21 mouse cellular contexts compared by ENCODE assay signal in the genomic region with DNA sequence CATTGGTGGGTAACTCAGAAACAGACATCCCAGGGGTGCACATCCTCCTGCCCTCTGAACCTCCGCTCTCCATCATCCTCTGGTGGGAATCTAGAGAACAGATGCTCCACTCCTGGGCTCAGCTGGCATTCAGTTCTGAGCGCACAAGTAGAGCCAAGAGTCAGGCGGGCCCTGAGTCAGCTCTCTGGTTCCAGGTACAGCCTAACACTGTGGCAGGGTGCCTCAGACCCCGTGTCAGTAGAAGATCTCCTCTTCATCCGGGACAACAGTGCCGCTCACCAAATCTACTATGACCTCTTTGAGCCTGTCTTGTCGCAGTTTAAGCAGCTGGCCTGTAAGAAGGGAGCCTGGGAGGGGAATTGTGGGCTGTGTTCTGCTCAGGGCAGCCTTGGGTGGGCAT. TPM values are rescaled to one million over a fixed set of nuclear protein-coding genes. Genes with fewer than 3 reads are reported as not detected.
"Had no signal": no experiment of that assay in that cellular context is flagged by ENCODE, and none has a peak within 500 bp of the region (broad histone marks: within the 10 kb centered on the region; RNA-seq: fewer than 3 reads in every experiment).

No protein-coding gene starts in this region.

- H3K27ac ChIP-seq: kidney, postnatal 0 days; limb, embryonic 12.5 days; liver, embryonic 13.5 days; macrophage; midbrain, embryonic 12.5 days; neural tube, embryonic 15.5 days had no signal

- DNase-seq: kidney, adult 11 months; kidney, adult 9 months; kidney, postnatal 36 days; layer of hippocampus, postnatal 36 days; liver; liver, embryonic 13.5 days; liver, postnatal 0 days; right cerebral cortex, adult 18-20 months; right cerebral cortex, postnatal 25 days; thymus, postnatal 36 days had no signal

- H3K36me3 ChIP-seq: midbrain, embryonic 12.5 days; neural tube, embryonic 15.5 days had no signal

- H3K9ac ChIP-seq: limb, embryonic 12.5 days; liver, embryonic 13.5 days; liver, postnatal 0 days; midbrain, embryonic 12.5 days; neural tube, embryonic 15.5 days had no signal

- H3K27me3 ChIP-seq: limb, embryonic 12.5 days; liver, embryonic 13.5 days; midbrain, embryonic 12.5 days; neural tube, embryonic 15.5 days had no signal

- H3K4me2 ChIP-seq: limb, embryonic 12.5 days; liver, embryonic 13.5 days; midbrain, embryonic 12.5 days; neural tube, embryonic 15.5 days had no signal

- H3K4me3 ChIP-seq: limb, embryonic 12.5 days; liver, embryonic 13.5 days; megakaryocyte, embryonic 14.5 days; midbrain, embryonic 12.5 days; neural tube, embryonic 15.5 days had no signal

- H3K9me3 ChIP-seq: limb, embryonic 12.5 days; liver, embryonic 13.5 days; megakaryocyte, embryonic 14.5 days; midbrain, embryonic 12.5 days; neural tube, embryonic 15.5 days had no signal

- ATAC-seq: liver, postnatal 0 days; lung, postnatal 0 days had no signal

RNA-seq across cellular contexts. Expression of gene Fam151a, which starts 12.2 kb away (rescaled TPM):
- total RNA-seq: layer of hippocampus, postnatal 36 days; left cerebral cortex, postnatal 36 days; midbrain, postnatal 0 days had no signal
- polyA plus RNA-seq: limb, embryonic 12.5 days; macrophage; midbrain, embryonic 12.5 days; midbrain, postnatal 0 days; neural tube, embryonic 11.5 days; neural tube, embryonic 15.5 days had no signal

RNA-seq across cellular contexts. Expression of gene Mroh7, which starts 15.1 kb away (rescaled TPM):
- polyA plus RNA-seq: macrophage; neural tube, embryonic 11.5 days; thymus, postnatal 0 days had no signal
